Mouse (Mus musculus) bone marrow macrophage, adult 2 months (primary cell): Measurements from ENCODE around the gene A4galt. TPM values are rescaled to one million over a fixed set of nuclear protein-coding genes. Genes with fewer than 3 reads are reported as not detected.

Source experiments
- H3K27ac ChIP-seq: 2 replicates; pipeline ENCODE4 v1.5.1; 2012; ENCODE audit warnings: low read depth, low read length; ENCODE audit not compliant: insufficient read depth
- H3K4me1 ChIP-seq: 2 replicates; pipeline ENCODE4 v1.6.1; 2012; ENCODE audit warnings: low read length; ENCODE audit not compliant: control insufficient read depth, insufficient read depth
- H3K4me3 ChIP-seq: 2 replicates; pipeline ENCODE4 v1.5.1; 2012; ENCODE audit warnings: mild to moderate bottlenecking, low read length, moderate library complexity; ENCODE audit not compliant: insufficient read depth
- CTCF ChIP-seq: IDR thresholded peaks from 2 replicates; pipeline ENCODE4 v1.5.1; 2012; ENCODE audit warnings: low read depth, mild to moderate bottlenecking, low read length, moderate library complexity
- POLR2A ChIP-seq: IDR thresholded peaks from 2 replicates; pipeline ENCODE4 v1.6.1; 2012; ENCODE audit warnings: mild to moderate bottlenecking, low read depth, low read length, borderline replicate concordance
- polyA plus RNA-seq: library from polyadenylated mRNA; stranded (reverse); fragments of >200 nt; gene quantifications from 2 replicates; pipeline ENCODE4 v1.2.4, GENCODE M21; 2012; ENCODE audit not compliant: missing spikeins, insufficient read depth, insufficient read length

Gene A4galt
- 1.7 TPM in 1 of 2 replicates, not detected in the other for polyA plus RNA-seq

GRCm38 (mm10) chr15:83251176-83252004, at the start of gene A4galt:
A4galt (minus strand) TSS chr15:83251774.
- no peak for TF ChIP-seq CTCF
- Histone ChIP-seq H3K4me3 (peak within 1 kb of the TSS; percentile 46), H3K27ac (no peak within 1 kb of the TSS), H3K4me1 (no peaks in the 10 kb centered on the region)

DNA sequence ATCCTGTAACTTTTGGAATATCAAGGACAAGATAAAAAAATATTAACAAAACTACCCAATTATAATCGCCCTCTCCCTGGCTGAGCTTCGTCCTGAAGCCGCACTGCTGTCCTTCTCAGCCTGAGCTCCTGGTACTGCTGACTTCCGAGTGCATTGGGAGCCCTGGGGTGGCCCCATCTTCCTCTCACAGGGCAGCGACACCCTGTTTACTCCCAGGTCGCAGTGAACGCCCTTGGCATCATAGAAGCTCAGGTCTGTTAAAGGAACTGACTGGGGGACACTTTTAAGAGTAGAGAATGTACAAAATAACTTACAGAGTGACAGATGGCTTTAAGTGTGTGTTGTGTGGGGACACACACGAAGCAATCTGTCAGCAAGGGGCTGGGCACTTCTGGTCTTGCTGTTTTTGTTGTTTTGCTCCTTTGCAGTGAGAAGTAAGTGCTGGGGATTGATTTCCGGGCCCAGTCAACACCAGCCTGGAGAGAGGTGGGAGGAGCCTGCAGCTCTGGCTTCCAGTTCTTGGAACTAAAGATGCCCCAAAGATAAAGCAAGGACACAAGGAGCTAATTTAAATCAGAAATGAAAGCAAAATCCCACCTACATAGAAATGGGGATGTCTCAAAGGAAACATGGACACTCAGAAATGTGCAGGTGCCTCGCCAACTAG, 48.5 kb upstream of the A4galt start:
- H3K4me1 ChIP-seq = peaks cover 14% of the 10 kb centered on the region
- H3K27ac ChIP-seq = no peak overlapping the region
- H3K4me3 ChIP-seq = no peak overlapping the region
- TF ChIP-seq CTCF (no peak), POLR2A (no peak)

- no peak overlapping the region for H3K27ac ChIP-seq
- no peak overlapping the region for H3K4me3 ChIP-seq
- TF ChIP-seq CTCF (no peak), POLR2A (no peak)
- peaks cover 18% of the 10 kb centered on the region for H3K4me1 ChIP-seq
These were observed 47.9 kb upstream of the A4galt start for GRCm38 (mm10) chr15:83299450-83299849.

DNA sequence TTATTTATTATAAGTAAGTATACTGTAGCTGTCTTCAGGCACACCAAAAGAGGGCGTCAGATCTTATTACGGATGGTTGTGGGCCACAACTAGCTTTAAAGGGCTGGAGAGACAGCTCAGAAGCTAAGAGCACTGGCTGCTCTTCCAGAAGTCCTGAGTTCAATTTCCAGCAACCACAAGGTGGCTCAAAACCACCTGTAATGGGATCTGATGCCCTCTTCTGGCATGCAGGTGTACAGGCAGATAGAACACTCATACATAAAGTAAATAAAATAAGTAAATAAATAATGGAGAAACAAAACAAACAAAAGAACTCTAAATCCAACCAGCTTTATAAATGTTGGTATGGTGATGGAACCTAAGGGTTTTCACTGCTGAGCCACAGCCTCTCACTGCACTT, 47.2 kb upstream of the A4galt start:
- Histone ChIP-seq H3K4me1 (peaks cover 24% of the 10 kb centered on the region), H3K4me3 (no peak overlapping the region), H3K27ac (no peak overlapping the region)
- TF ChIP-seq CTCF = no peak
- TF ChIP-seq POLR2A = no peak

DNA sequence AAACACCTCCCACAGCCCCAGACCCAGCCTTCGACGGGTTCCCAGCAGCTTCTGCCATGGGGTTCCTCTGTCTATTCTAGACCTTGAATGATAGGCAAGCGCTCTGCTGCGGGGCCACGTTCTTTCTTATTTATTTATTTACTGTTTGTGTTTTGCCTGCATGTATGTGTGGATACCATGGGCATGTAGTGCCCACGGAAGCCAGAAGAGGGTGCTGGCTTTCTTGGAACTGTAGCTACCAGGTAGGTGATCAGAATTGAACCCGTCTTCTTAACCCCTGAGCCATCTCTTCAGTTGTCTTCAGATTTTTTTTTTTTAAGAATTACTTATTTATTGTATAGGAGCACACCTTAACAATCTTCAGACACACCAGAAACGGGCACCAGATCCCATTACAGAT, 46.7 kb upstream of the A4galt start:
- H3K4me1 ChIP-seq = peaks cover 29% of the 10 kb centered on the region
- TF ChIP-seq POLR2A (no peak), CTCF (no peak)
- no peak overlapping the region for H3K4me3 ChIP-seq

GRCm38 (mm10) chr15:83296771-83297311, 45.3 kb upstream of the A4galt start:
- TF ChIP-seq CTCF (no peak), POLR2A (no peak)
- Histone ChIP-seq H3K4me3 (no peak overlapping the region), H3K4me1 (peaks cover 42% of the 10 kb centered on the region), H3K27ac (no peak overlapping the region)

More for the DNA sequence above, 46.7 kb upstream of the A4galt start:
- H3K27ac ChIP-seq = no peak overlapping the region

DNA sequence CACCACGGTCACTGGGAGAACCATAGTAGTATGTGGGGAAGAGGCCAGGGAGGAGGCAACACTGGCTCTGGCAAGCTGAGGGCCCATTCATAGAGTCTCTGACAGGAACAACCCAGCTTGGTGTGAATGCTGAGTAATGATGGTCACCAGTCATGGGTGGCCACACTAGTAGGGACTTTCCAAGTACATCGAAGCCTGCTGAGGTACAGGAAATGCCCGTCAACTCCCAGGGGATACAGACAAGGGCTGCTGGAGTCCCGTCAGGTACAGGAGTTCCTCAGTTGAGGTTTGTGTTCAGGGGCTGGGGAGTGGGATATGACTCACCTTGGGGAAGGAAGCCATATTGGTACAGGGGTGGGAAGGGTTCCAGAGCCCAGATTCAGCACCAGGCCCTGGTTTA, 44.5 kb upstream of the A4galt start:
- H3K27ac ChIP-seq = no peak overlapping the region
- no peak overlapping the region for H3K4me3 ChIP-seq
- peaks cover 42% of the 10 kb centered on the region for H3K4me1 ChIP-seq
- TF ChIP-seq CTCF (no peak), POLR2A (no peak)

DNA sequence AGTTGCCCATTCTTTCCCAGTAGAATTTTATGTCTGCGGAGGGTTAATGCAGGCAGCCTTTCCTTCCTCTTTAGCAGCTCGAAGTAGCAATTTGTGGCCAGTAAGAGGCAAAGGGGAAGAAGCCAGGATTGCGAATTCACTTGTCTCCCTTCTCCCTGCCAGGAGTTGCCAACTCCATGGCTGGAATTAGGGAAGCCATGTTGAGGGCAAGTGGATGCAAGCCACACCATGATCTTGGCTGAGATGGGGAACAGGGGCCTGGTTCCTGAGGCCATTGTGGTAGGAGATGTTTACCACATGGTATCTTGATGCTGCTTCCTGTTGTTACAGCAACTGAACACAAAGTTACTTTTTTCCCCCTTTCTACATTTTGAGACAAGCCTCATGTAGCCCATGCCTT, 43.4 kb upstream of the A4galt start:
- Histone ChIP-seq H3K27ac (peak overlapping the region; percentile 69), H3K4me1 (peaks cover 42% of the 10 kb centered on the region), H3K4me3 (no peak overlapping the region)
- no peak for TF ChIP-seq CTCF
- no peak for TF ChIP-seq POLR2A

GRCm38 (mm10) chr15:83293706-83294645, 42.4 kb upstream of the A4galt start:
- Histone ChIP-seq H3K4me3 (no peak overlapping the region), H3K27ac (peak overlapping the region; percentile 69), H3K4me1 (peaks cover 42% of the 10 kb centered on the region)
- TF ChIP-seq POLR2A (no peak), CTCF (no peak)
